ENCODE assay signal across 8 mouse cellular contexts in genomic region chr19:55741439-55741928, GRCm38 (mm10). TPM values are rescaled to one million over a fixed set of nuclear protein-coding genes. Genes with fewer than 3 reads are reported as not detected.
A peak's percentile ranks its signal among the peaks of the same experiment; 100 is the strongest.
DNase-seq lines count a peak whose midpoint lies in the region; ATAC-seq and TF ChIP-seq lines count a peak whose summit lies in the region.

Gene Tcf7l2, plus strand, starts transcription at chr19:55741820.

- no peaks in the 10 kb centered on the region for H3K36me3 ChIP-seq in hindbrain, embryonic 15.5 days

- POLR2A ChIA-PET in Patski (lab: Charles Lee): interaction anchor here (0.7 to 1.6 kb wide), 5 partner anchors 27 to 430 kb away, joined by 3 to 15 read pairs (median 4); no protein-coding TSS in a partner anchor

- peak; percentile 48 for ATAC-seq in Patski
- ATAC-seq in hindbrain, embryonic 15.5 days (ENCODE audit: low FRiP score, low read depth): peak; percentile 92

- peaks cover 34% of the 10 kb centered on the region for H3K4me1 ChIP-seq in hindbrain, embryonic 15.5 days (replicated peaks)

- H3K4me3 ChIP-seq in hindbrain, embryonic 15.5 days: peak within 1 kb of the TSS; percentile 44

- WGBS in hindbrain, embryonic 15.5 days: under 1% methylated on average over 37 of the region's 42 CpGs

- CTCF ChIA-PET in Patski (lab: Charles Lee): interaction anchor here (1.5 kb wide), 1 partner anchor 29 kb away, joined by 3 read pairs; no protein-coding TSS in a partner anchor

- peak within 1 kb of the TSS; percentile 55 for H3K4me2 ChIP-seq in hindbrain, embryonic 15.5 days

- in situ Hi-C loops in Patski (cut with MboI; ENCODE audit: low pct_unique_long_range_greater_than_20kb): loop anchor here (5.0 kb wide), 1 partner anchor 136 kb away; no protein-coding TSS in a partner anchor

- H3K27me3 ChIP-seq in Patski: no peaks in the 10 kb centered on the region
- peaks cover 18% of the 10 kb centered on the region for H3K27me3 ChIP-seq in hindbrain, embryonic 15.5 days

- H3K27ac ChIP-seq in hindbrain, embryonic 15.5 days (replicated peaks): peak within 1 kb of the TSS; percentile 82

- no peak for DNase-seq in Patski (ENCODE audit: low read depth, low spot score)
- peak; percentile 87 to 91 for DNase-seq in cerebellum, postnatal 10 days
- peak; percentile 92 for DNase-seq in gastrocnemius, adult 18-20 months (ENCODE audit: low spot score)
- DNase-seq in left cerebral cortex, adult 11 months (ENCODE audit: low spot score): peak; percentile 70
- peak; percentile 96 for DNase-seq in lung, postnatal 36 days
- DNase-seq in retina, embryonic 14.5 days (ENCODE audit: low spot score): peak; percentile 93
- peak; percentile 75 for DNase-seq in thymus, postnatal 36 days

- H3K9ac ChIP-seq in hindbrain, embryonic 15.5 days: peak within 1 kb of the TSS; percentile 51

- no peak for TF ChIP-seq CTCF in Patski (IDR thresholded peaks at IDR 0.05)

- no peaks in the 10 kb centered on the region for H3K9me3 ChIP-seq in hindbrain, embryonic 15.5 days

RNA-seq across cellular contexts. Expression of gene Tcf7l2, which starts in this region (rescaled TPM):
- polyA plus RNA-seq in Patski (2021): 22.1 TPM
- total RNA-seq in gastrocnemius, adult 18-20 months (2021): 1 to 10 TPM; 6.9 to 7.8 TPM
- polyA plus RNA-seq in hindbrain, embryonic 15.5 days (2015; fragmentation: Nextera tagmentation; extraction: Ambion mirVana): 31.9 and 97.2 TPM in 2 replicates
